Mouse (Mus musculus): ENCODE measurements at regions not wholly inside any gene's neighbourhood (a gene's known extent, or its start where the extent isn't known, plus 50 kb on each side); places are given as distances from the start of the nearest gene placed in this dataset.

DNA sequence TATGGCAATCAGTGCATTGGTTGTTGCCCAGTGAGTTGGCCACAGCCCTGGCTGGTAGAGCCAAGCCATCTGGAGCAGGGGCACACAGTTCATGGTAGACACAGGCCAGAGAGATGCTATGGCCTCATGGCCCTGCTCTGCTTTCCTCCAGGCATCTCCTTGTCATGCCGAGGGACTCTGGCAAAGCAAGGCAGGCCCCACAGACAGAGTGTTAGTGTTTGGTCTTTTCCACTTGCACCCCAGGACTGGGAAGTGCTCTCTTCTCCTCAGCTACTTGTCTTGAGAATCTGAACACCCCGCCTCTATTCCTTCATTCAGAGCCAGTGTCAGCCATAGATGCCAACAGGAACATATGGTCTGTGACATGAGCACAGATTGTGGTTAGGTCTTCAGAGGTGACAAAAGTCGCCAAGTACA, 148.1 kb upstream of the Pgrmc2 start:
- Histone ChIP-seq H3K27ac (no peak overlapping the region), H3K27me3 (replicated peaks) (no peaks in the 10 kb centered on the region), H3K36me3 (no peaks in the 10 kb centered on the region), H3K4me3 (no peak overlapping the region), H3K4me2 (replicated peaks) (no peak overlapping the region), H3K9ac (no peak overlapping the region), H3K4me1 (no peaks in the 10 kb centered on the region), H3K9me3 (no peaks in the 10 kb centered on the region)
- ATAC-seq (ENCODE audit: low FRiP score, low read depth), result no peak
- 91% methylated on average over 3 of the region's 3 CpGs for WGBS

DNA sequence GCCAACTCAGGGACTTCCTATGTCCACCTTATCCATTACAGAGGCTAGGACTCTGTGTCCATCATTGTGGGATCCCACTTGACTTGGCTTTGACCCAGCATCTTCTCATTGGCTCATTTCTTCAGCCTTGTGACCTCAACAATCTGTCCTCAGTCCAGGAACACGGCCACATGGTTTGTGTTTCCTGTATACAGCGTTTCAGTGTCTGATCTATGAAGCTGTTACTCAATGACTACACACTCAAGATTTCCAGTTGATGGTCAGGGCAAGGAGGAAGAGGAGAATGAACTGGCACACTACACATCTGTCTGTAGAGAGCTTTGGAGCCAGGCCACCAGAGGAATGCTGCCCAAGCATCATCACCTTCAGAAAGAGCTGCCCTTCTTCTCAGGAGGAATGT, 146.6 kb upstream of the Pgrmc2 start:
- WGBS, result 89% methylated on average over 2 of the region's 2 CpGs
- Histone ChIP-seq H3K9me3 (no peaks in the 10 kb centered on the region), H3K4me2 (replicated peaks) (no peak overlapping the region), H3K9ac (no peak overlapping the region), H3K4me1 (no peaks in the 10 kb centered on the region), H3K27ac (no peak overlapping the region), H3K4me3 (no peak overlapping the region), H3K27me3 (replicated peaks) (no peaks in the 10 kb centered on the region), H3K36me3 (no peaks in the 10 kb centered on the region)
- no peak for ATAC-seq (ENCODE audit: low FRiP score, low read depth)

DNA sequence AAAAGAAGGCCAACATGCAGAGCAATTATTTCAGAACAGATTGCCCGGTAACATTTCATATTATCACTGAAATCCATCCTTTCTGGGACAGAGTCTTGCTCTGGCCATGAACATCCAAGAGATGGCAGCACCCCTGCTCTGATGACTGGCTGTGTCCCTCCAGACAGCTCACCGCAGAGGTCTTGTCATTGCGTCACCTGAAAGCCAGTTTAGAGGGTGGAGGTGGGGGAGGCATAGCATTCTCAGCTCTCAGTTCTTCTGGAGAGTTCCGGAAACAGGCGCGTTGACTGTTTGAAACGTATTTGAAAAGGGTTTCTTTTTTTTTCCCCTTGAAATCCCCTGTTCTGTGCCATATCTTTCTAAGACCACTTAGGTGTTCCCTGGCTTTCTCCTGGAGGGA, 145.7 kb upstream of the Pgrmc2 start:
- no peaks in the 10 kb centered on the region for H3K9me3 ChIP-seq
- H3K4me3 ChIP-seq, result no peak overlapping the region
- H3K9ac ChIP-seq, result no peak overlapping the region
- H3K4me1 ChIP-seq, result no peaks in the 10 kb centered on the region
- H3K27me3 ChIP-seq (replicated peaks), result no peaks in the 10 kb centered on the region
- 40% methylated on average over 7 of the region's 7 CpGs for WGBS
- no peaks in the 10 kb centered on the region for H3K36me3 ChIP-seq
- H3K4me2 ChIP-seq (replicated peaks), result no peak overlapping the region
- peak; percentile 90 for ATAC-seq (ENCODE audit: low FRiP score, low read depth)
- no peak overlapping the region for H3K27ac ChIP-seq

DNA sequence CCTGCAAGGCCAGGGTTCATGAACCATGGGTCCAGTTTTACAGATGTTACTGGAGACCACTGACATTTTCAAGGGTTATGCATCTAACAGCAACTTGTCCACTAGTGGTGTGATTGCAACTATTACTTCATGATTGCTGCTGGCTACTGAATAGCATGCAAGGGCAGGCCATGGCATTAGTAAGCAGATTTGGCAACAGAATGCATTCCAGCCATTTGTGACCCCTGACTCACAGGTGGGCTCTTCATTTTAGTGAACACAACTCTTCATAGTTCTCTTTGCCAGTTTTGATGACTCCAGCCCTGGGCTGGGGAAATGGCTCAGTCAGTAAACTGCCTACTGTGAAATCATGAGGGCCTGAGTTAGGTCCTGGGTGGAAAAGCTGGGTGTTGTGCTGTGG, 137.9 kb upstream of the Pgrmc2 start:
- H3K9me3 ChIP-seq, result no peaks in the 10 kb centered on the region
- H3K4me3 ChIP-seq, result no peak overlapping the region
- no peak overlapping the region for H3K9ac ChIP-seq
- no peaks in the 10 kb centered on the region for H3K27me3 ChIP-seq (replicated peaks)
- H3K36me3 ChIP-seq, result no peaks in the 10 kb centered on the region
- ATAC-seq (ENCODE audit: low FRiP score, low read depth), result no peak
- no peak overlapping the region for H3K27ac ChIP-seq
- no peak overlapping the region for H3K4me2 ChIP-seq (replicated peaks)
- H3K4me1 ChIP-seq, result no peaks in the 10 kb centered on the region

DNA sequence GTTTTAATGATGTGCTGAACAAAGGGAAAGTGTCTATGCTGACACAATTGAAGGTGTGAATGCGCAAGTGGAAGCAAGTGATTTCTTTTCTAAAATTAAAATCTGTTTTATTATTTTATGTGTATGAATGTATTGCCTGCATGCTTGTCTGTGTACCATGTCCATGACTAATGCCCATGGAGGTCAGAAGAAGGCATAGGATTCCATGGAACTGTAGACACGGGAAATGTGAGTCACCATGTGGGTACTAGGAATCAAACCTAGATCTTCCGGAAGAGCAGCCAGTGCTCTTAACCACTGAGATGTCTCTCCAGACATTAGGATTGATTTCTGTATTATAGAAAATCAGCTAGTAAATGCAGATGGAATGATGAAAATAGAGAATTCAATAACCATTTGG, 134.9 kb upstream of the Pgrmc2 start:
- Histone ChIP-seq H3K27me3 (replicated peaks) (no peaks in the 10 kb centered on the region), H3K9me3 (no peaks in the 10 kb centered on the region), H3K4me2 (replicated peaks) (no peak overlapping the region), H3K27ac (no peak overlapping the region), H3K4me1 (no peaks in the 10 kb centered on the region), H3K9ac (no peak overlapping the region), H3K36me3 (no peaks in the 10 kb centered on the region), H3K4me3 (no peak overlapping the region)
- ATAC-seq (ENCODE audit: low FRiP score, low read depth), result no peak
- WGBS, result 95% methylated on average over 3 of the region's 3 CpGs

DNA sequence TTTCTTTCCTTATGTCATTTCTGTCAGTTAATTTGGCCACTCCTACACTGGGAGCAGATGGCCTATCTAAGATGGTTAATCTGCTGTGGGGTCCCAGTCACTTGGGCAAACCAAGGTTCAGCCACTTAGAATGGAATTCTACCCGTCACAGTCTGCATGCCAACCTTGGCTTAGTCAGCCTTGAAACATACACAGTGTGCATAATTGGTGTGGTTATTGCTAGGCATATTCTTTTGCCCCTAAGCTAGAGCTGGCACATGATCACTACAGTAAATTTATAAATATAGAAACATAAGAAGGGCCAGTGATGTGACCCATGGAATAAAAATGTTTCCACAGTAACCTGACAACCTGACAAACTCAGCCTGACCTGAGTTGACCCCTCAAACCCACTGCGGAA, 130.7 kb upstream of the Pgrmc2 start:
- no peak overlapping the region for H3K4me2 ChIP-seq (replicated peaks)
- no peaks in the 10 kb centered on the region for H3K9me3 ChIP-seq
- no peaks in the 10 kb centered on the region for H3K27me3 ChIP-seq (replicated peaks)
- no peak for ATAC-seq (ENCODE audit: low FRiP score, low read depth)
- H3K4me3 ChIP-seq, result no peak overlapping the region
- H3K36me3 ChIP-seq, result no peaks in the 10 kb centered on the region
- H3K27ac ChIP-seq, result no peak overlapping the region
- 87% methylated on average over 2 of the region's 2 CpGs for WGBS
- H3K4me1 ChIP-seq, result no peaks in the 10 kb centered on the region
- H3K9ac ChIP-seq, result no peak overlapping the region

DNA sequence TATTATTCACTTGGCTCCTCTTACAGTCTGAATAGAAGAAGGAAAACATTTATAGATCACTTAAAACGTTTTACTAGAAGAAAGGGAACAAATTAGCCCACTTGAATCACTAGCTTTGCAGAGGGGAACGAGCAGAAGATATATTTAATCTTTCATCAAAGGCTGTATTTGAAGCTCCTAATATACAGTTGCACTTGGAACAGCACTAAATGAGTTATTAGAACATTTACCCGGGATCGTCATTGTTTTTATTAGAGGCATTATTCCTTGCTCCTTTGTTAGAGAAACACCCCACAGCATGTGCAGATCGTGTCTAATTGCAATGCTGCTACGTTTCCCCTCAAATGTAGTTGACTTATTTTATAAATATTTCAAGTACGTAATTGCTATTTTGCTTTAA, 127.5 kb upstream of the Pgrmc2 start:
- H3K9ac ChIP-seq, result no peak overlapping the region
- no peaks in the 10 kb centered on the region for H3K36me3 ChIP-seq
- 72% methylated on average over 7 of the region's 7 CpGs for WGBS
- H3K4me3 ChIP-seq, result no peak overlapping the region
- no peak overlapping the region for H3K27ac ChIP-seq
- ATAC-seq (ENCODE audit: low FRiP score, low read depth), result no peak
- H3K9me3 ChIP-seq, result no peaks in the 10 kb centered on the region
- no peak overlapping the region for H3K4me2 ChIP-seq (replicated peaks)
- H3K4me1 ChIP-seq, result no peaks in the 10 kb centered on the region
- no peaks in the 10 kb centered on the region for H3K27me3 ChIP-seq (replicated peaks)

DNA sequence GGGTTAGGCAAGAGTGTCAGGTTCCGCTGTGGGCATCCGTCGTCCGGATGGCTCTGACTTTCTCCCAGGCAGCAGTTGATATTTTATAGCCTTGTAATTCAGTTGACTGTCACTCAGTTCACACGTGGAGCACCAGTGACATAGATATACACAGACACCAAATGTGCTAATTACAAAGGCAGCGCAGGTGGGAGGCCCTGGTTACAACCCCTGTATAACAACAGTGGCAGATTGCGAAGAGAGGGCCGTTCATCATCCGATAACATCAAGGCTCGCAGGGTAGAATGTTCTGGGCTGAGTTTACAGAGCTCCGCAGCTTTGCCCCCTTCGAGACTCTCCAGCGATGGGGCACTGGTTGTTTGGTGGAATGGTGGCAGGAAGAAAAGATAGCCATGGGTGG, 120.0 kb upstream of the Pgrmc2 start:
- H3K4me2 ChIP-seq (replicated peaks), result no peak overlapping the region
- no peaks in the 10 kb centered on the region for H3K27me3 ChIP-seq (replicated peaks)
- H3K9ac ChIP-seq, result no peak overlapping the region
- no peak overlapping the region for H3K4me3 ChIP-seq
- no peaks in the 10 kb centered on the region for H3K9me3 ChIP-seq
- peak; percentile 50; the same call in 1 of the 2 replicates for ATAC-seq (ENCODE audit: low FRiP score, low read depth)
- no peaks in the 10 kb centered on the region for H3K4me1 ChIP-seq
- 50% methylated on average over 13 of the region's 13 CpGs for WGBS
- H3K36me3 ChIP-seq, result no peaks in the 10 kb centered on the region
- no peak overlapping the region for H3K27ac ChIP-seq

DNA sequence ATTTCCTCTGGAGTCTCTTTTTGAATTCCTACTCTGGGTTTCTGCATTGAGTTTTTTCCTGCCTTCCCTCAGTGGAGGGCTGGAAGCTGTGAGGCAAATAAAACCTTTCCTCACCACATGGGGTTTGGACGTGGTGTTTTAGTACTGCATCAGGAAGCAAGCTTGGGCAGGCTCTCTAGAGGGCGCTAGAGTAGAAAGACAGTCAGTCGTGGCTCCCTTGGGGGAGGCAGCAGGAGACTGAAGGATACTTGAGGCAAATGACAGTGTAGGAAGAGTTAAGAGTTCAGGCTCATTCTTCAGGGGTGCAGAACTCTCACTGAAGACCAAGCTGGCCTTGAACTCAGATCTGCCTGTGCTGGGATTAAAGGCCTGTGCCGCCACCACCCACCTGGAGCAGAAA, 118.9 kb upstream of the Pgrmc2 start:
- 36% methylated on average over 4 of the region's 4 CpGs for WGBS
- Histone ChIP-seq H3K36me3 (no peaks in the 10 kb centered on the region), H3K4me3 (no peak overlapping the region), H3K4me1 (no peaks in the 10 kb centered on the region), H3K27ac (no peak overlapping the region), H3K27me3 (replicated peaks) (no peaks in the 10 kb centered on the region), H3K4me2 (replicated peaks) (no peak overlapping the region), H3K9me3 (no peaks in the 10 kb centered on the region), H3K9ac (no peak overlapping the region)
- no peak for ATAC-seq (ENCODE audit: low FRiP score, low read depth)

DNA sequence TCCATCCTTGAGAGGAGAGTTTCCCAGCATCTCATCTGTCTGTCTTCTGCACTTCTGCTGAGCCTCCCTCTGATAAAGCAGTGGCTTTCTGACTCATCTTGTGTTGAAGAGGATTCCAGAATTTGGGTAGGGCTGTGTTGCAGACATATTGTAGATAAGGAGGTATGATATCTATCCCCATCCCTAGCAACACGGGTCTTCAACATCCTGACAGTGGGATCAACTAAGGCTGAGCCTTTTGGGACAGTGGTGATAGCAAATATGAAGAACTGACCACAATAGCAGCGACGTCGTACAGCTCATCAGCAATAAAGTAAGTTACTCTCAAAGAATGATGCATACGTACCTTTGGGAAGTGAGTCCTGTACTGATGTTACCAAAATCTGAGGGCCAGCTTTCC, 117.2 kb upstream of the Pgrmc2 start:
- WGBS, result 93% methylated on average over 5 of the region's 5 CpGs
- Histone ChIP-seq H3K4me2 (replicated peaks) (no peak overlapping the region), H3K4me3 (no peak overlapping the region)

DNA sequence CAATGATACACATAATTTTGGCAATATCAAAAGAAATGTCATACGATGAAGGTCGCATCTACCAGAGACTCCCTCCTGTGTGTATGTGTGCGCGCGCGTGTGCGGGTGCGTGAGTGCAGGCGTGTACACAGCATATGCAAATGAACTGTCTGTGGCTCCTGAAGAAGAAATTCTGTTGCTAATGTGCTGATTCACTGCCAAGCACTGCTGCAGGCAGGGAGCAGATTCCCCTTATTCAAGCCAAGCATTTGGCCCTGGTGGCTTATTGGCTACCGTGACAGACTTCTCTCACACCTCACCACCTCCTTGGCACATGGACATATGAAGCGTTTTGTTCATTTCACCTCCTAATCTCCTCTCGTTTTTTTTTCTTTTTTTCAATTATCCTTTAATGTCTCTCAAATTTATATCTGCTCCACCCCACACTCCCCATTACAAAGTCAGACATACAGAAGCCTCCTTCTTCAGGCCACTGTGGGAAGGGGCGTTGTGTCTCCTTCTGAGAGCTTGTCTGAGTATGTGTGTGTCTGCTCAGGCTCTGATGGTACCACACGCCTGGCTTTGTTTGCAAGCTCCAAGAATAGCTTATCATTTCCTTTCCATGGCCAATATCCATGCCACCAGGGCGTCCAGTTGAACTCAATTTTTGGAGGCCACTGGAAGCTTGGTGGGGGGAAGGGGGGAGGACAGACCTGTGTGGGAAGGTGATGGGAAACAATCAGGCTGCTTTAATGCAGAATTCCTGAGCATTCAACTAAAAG, 115.5 kb upstream of the Pgrmc2 start:
- H3K4me1 ChIP-seq, result peaks cover 9% of the 10 kb centered on the region
- no peaks in the 10 kb centered on the region for H3K9me3 ChIP-seq
- no peaks in the 10 kb centered on the region for H3K27me3 ChIP-seq (replicated peaks)
- 86% methylated on average over 15 of the region's 15 CpGs for WGBS
- no peak for ATAC-seq (ENCODE audit: low FRiP score, low read depth)
- no peak overlapping the region for H3K9ac ChIP-seq
- no peak overlapping the region for H3K27ac ChIP-seq
- H3K4me3 ChIP-seq, result no peak overlapping the region
- H3K36me3 ChIP-seq, result no peaks in the 10 kb centered on the region
- no peak overlapping the region for H3K4me2 ChIP-seq (replicated peaks)

More for the DNA sequence above, 117.2 kb upstream of the Pgrmc2 start:
- no peaks in the 10 kb centered on the region for H3K27me3 ChIP-seq (replicated peaks)
- H3K4me1 ChIP-seq, result peaks cover 4% of the 10 kb centered on the region; the same call in 1 of the 2 replicates
- no peak overlapping the region for H3K9ac ChIP-seq
- H3K27ac ChIP-seq, result no peak overlapping the region
- H3K36me3 ChIP-seq, result no peaks in the 10 kb centered on the region
- no peak for ATAC-seq (ENCODE audit: low FRiP score, low read depth)
- H3K9me3 ChIP-seq, result no peaks in the 10 kb centered on the region

DNA sequence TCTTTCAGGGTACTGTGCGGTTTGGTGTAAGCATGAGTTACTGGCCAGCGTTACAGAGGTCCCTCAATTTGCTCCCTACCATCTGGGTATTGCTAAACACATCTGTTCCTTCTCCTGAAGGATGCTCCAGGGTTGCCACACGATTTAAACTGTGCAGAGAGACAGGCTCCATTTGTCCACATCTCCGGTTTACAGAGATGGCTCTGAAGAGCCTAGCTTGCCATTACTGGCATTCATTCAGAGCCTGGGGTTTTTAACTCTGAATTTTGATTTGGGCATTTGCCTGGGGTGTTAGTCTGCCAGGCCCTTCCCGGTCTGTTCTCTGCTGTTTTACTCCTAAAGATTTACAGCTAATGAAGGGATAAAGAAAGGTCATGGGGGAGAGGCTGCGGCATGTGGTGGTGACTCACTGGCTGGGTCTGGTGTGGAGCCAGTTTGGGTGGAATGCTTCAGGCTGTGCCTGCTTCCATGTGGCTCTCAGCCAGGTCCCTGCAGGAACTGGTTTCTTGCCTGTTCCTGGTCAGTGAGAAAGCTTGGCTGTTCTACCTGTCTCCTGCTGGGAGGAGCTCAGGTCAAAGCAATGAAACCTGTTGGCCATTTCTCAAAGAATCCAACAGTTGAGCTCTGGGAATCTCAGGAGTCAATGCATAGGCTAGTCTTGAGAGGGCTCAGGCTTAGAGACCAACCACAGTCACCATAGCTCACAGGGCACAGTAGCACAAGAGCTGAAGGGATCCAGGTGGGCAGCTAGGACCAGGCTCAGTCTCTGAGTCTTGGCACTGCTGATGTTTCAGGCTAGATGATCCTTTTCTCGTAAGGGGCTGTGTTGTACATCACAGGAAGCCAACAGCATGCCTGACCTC, 112.5 kb upstream of the Pgrmc2 start:
- no peaks in the 10 kb centered on the region for H3K9me3 ChIP-seq
- no peak overlapping the region for H3K4me3 ChIP-seq
- no peak overlapping the region for H3K27ac ChIP-seq
- ATAC-seq (ENCODE audit: low FRiP score, low read depth), result peak; percentile 50; the same call in 1 of the 2 replicates
- H3K9ac ChIP-seq, result no peak overlapping the region
- H3K4me1 ChIP-seq, result peaks cover 9% of the 10 kb centered on the region
- H3K27me3 ChIP-seq (replicated peaks), result no peaks in the 10 kb centered on the region
- H3K36me3 ChIP-seq, result no peaks in the 10 kb centered on the region
- no peak overlapping the region for H3K4me2 ChIP-seq (replicated peaks)
- WGBS, result 30% methylated on average over 7 of the region's 7 CpGs
